Mouse (Mus musculus): ENCODE data around the gene Nos1ap. TPM values are rescaled to one million over a fixed set of nuclear protein-coding genes. Genes with fewer than 3 reads are reported as not detected.

Gene Nos1ap
- total RNA-seq, 2 experiments from 2014 or later = 22.2 to 27.3 TPM

DNA sequence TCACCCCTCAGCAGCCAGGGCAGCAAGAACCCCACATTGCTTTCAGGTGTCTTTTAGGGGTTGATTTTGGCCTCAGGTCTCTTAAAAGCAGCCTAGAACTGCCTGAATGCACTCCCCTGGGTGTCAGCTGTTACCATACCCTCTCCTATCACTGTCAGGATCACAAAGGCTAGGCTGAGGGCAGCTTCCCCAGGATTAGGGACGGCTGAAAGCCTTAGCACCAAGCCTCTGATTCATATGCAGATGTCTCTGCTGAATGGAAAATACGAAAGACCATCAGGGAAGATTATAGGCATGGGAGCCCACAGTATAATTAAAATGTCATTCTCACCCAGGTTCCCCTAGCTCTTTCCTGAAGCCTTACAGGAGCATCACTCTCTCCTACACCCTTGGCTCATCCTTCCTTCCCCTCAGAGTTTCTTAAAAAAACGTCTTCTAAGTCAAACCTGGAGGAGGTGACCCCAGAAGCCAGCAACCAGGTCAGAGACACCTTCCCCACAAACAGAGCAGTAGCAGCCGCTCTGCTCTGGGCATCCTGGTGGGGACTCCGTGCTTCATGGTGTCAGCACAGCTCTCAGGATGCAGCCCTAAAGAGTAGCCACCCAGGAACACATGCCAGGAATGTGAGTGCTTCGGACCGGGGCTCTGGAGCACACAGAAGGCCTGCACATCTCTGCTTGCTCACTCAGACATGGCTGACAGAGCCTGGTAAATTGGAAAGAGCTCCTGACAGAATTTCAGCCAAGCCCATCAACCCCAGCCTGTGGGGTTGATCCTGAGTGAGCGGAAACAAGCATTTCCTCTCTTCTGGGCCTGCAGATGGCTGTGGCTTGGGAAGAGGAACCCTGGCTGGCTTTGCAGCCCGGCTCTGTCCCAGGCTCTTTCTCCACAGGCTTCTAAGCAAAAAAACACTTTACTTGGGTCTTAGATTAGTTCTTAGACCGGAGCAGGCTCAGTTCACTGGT is 111.7 kb downstream of the Nos1ap start:
- intact Hi-C loops (cut with DNase I) = no loop called here
- peak; percentile 17 to 27 for DNase-seq

DNA sequence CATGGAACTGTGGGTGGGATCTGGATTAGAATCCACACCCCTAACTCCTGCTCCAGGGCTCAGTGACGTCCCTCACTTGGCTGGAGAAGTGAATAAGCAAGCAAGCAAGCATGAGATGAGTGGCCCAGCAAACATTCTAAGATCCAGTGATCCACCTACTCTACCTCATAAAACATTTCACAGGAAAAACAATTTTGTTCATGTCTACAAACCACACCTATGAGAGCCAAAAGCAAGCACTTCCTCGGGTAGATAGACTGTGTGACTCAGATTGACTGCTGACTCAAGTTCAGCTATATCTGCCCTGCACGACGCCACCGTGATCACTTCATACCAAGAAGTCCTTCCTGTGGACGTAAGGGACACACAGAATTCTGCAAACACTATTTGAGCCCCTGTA is 116.2 kb downstream of the Nos1ap start:
- intact Hi-C loops (cut with DNase I) = no loop called here

DNA sequence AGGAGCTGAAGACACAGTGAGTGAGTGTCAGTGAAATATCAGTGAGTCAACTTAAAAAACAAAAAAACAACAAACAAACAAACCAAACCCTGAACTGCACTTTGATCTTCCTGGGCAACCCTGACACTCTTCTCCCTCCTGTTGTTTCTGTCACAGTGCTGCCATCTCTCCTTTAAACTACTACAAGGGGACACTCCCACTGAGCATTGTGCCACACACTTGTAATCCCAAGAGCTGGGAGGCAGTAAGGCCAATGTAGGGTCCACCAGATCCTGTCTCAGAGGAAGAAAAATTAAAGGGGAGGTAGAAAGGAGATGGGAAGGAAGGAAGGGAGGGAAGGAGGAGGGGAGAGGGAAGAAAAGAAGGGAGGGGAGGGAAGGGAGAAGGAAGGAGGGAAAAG is 116.8 kb downstream of the Nos1ap start:
- intact Hi-C loops (cut with DNase I) = no loop called here
- DNase-seq = no peak

More for the DNA sequence above, 116.2 kb downstream of the Nos1ap start:
- DNase-seq = no peak

DNA sequence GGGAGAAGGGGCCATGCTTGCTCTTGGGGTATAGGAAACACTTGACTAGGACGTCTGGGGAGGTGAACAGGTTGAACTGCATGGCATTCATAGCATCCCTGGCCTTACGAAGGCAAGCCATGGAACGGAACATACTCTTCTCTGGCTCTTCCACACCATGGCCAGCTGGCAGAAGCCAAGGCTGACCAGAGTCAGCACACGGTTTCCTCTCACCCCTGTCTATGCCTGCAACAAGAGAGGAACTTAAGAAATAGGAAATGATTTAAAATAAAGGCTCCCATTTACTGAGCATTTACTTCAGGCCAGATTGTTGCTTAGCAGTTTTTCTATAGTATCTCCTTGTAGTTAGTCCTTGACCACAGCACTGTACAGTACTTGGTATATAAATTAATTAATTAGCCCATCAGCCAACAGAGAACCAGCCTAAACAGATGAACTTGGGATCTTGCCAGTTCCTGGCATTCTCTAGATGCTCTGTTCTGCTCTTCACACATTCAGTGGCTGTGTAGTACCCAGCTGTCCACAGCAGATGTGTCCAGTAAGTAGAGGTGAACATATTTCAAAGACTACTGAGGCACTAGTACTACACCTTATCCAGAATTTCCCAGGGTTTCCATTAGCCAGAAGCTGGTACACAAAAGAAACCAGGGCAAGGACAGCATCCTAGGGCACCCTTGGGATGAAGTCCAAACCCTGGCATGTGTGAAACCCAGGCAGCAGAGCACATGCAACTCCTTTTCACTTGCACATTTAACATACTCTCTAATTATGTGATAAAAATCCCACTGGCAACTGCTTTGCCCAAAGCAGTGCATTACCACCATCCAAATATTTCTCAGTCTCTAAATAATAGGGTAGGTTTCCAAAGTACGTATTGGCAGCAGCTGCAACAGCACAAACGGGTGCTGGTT is 123.3 kb downstream of the Nos1ap start:
- intact Hi-C loops (cut with DNase I) = no loop called here
- DNase-seq = no peak

DNA sequence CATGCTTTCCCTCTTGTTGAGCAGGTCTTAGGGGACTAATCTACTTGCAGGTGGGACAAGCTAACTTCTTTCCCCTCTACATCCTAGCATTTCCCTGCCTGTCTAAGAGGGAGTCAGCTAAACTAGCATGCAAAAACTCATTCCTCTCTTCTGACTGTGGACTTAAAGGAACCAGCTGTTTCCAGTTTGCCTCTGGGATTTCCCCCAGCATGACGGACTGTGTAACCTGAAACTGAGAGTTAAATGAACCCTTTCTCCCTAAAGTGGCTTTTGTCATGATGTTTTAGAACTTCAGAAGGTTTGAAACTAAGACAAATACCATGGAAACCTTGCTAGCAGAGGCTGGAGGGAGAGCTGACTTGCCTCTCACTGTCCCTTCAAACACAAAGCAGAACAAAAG is 127.5 kb downstream of the Nos1ap start:
- no peak for DNase-seq
- intact Hi-C loops (cut with DNase I) = no loop called here

DNA sequence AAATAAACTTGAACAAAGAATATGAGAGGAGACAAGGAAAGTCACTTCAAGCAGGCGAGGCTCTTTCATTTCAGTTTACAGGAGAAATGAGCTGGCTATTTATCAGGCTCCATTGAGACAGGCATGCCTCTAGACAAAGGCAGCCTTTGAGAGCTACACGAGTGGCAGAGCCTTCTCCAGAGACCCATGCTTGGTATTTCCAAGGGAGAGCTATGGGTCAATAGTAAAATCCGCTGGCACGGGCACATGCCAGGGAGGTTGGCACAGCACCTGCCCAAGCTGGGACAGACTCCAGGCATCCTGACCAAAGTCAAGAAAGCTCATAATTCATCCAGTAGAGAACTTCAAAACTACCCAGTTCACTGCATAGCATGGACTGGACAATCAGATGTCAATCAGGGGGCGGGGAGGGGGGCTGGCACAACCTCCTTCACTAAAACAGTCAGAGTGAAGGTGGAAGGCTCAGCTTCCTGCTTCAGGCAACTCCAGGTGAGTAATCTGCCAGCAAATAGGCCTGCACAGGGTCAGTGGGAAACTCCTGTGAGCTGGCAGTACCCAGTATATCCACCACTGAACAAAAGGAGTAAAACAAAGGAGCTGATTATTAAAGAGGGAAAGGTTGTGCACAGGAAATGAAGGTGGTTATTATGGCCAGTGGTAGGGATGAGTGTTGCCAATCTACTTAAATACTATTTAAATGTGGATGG is 129.6 kb downstream of the Nos1ap start:
- peak; percentile 12 to 19 for DNase-seq
- intact Hi-C loops (cut with DNase I) = no loop called here

DNA sequence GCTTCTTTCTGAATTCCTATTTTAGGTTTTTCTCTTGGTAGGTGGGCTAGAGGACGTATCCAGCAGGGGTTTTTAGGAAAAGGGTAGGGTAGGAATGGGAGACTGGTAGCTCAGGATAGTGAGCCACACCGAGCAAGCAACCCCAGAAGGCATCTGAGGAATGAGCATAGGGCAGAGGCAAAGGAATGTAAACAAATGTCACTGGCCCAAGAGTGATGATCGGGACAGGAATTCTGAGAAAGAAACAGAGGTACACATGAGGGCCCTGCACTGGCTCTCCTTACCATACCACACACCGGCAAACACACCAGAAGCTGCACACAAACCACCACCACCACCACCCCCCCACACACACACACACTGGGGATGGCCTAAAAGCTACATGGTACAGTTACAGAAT is 132.0 kb downstream of the Nos1ap start:
- DNase-seq = no peak
- intact Hi-C loops (cut with DNase I) = no loop called here

DNA sequence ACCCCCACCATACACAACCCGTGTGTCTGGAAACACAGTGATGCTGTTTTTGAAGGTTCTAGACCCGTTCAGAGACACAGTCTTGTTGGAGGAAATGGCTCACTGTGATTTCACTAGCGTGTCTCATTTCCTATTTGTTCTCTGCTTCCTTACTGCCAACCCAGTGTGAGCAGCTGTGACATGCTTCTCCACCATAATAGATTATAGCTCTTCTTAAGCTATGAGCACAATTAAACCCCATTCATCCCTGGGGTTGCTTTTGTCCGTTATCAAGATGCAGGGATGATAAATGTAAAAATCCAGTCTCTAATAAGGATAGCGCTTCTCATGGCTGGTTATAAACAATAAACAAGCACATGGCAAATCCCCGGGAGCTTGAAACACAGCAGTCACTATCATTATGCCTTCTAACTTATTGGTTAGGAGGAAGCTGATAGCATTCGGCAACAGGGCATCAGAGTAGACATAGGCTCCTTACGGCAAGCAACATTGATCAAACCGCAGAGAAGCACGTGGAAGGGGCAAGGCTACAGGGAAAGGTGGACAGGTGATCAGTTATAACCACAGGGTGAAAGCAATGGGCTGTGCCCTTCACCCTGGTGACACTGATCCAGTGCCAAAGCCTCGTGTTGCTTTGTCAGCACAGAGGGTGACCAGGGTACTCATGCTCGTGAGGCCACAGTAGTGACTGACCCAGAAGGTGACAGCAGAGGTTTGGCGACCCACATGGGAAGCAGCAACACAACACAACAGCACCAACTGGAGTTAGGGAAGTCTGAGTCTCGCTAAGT is 133.6 kb downstream of the Nos1ap start:
- intact Hi-C loops (cut with DNase I) = no loop called here
- no peak for DNase-seq

DNA sequence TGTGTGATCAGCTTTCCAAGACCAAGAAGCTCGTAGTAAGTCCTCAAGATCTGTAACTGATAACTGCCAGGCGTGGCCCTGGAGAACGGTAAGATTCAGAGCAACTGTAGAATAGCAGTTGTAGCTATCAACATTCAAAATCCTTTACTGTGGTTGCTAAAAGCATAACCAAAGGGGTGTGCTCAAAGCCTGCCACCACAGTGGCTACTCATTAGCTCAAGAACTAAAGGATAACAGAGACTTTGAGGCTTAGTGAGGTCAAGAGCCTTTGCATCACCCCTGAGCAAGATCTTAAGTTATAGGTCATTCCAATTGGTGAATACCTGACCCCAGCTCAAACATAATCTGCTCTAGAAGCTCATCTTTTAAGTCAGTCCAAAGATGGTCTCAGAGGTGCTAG is 134.3 kb downstream of the Nos1ap start:
- intact Hi-C loops (cut with DNase I) = no loop called here
- no peak for DNase-seq

DNA sequence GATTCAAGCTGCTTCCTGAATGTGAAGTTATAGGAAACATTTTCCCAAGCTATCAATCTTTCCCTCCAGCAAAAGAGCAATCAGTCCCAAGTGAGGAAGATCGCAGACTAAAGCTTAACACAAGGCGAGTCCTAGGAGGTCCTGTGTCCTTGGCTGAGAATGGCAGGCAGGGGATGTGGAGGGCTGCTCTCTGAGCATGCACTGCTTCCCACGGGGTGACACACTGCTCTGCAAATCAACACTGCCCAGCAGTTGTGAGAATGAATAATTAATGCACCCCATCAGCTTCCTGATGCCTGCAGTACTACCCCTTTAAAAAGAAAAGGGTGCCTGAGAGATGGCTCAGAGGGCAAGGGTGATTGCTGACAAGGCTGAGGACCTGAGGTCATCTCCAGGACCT is 136.2 kb downstream of the Nos1ap start:
- intact Hi-C loops (cut with DNase I) = no loop called here
- DNase-seq = no peak

DNA sequence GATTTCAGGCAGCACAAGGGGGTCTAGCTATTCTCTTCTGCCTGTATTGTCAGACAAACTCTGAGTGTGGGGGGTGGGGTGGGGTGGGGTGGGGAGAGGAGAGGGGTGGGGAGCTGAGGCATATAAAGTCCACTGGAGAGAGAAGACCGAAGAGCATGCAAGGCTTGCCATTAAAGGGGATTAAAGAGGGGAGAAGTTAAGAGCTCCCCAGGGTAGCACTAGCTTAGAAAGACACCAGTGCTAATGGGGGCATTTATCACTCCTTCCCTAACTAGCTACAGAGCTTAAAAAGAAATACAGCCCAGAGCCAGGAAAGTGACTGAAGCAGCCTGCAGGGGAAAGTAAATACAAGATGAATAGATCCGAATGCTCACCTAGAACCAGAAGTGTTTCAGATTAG is 141.4 kb downstream of the Nos1ap start:
- intact Hi-C loops (cut with DNase I) = no loop called here
- no peak for DNase-seq

DNA sequence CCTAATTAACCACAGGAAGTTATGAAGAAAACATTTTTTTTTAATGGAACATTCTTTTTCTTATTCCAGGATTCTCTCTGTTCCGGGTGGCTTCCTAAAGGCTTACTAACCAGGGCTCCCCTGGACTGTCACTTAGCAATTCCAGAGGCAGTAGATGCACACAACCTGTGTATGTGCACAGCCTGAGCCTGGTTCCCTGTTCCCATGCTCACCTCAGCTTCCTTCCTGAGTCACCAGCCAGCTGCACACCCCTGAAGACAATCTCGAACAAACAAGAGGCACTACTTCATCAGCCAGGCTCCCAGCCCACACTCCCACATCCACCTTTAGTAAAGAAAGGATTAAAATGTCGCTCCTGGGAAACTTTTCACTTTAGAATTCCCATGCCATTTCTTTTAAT is 144.2 kb downstream of the Nos1ap start:
- DNase-seq = no peak
- intact Hi-C loops (cut with DNase I) = no loop called here

DNA sequence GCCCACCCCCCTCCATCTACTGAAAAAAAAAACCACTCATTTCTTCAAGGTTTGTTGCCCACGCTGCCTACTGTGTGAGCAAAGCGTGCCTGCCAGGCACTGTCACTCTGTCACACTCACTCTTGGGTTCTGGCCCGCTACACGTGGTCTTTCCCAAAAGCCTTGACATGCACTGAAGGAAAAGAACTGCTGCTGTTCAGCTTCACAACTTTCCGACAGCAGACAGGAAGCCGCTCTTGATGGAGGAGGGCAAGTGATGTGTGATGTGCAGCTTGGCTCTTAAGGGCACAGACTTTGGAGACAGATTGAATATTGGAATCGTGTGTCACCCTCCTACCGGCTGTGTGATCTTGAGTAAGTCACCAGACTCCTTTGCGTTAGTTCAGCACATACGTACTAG is 149.3 kb downstream of the Nos1ap start:
- intact Hi-C loops (cut with DNase I) = no loop called here
- DNase-seq = no peak

DNA sequence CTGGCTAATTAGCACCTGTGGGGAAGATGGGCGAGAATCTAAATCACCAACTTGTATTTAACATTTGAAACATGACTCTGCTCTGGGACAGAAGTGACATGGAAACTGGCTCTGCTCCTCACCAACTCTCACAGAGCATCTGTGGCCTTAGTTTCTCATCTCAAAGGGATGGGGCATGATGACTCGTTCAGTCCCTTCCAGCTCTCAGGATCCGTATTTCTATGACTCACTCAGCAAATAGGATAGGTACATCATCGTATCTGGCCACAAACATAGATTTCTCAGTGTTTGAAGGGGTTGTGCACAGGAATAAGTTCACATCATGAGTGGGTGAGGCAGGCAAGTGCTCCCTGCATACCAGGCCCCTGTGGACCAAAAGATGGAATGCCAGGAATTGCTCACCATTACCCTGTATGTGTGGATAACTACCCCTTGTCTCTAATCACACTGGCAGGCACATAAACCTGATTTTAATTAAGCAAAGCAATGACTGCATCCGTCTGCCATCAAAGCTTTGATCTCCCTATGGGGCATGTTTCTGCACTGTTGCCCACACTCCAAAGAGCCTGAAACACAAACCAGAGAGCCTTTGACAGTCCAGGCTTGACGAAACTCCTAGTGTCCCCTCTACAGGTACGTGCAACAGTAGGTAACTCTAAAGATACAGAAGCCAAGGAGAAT is 151.1 kb downstream of the Nos1ap start:
- DNase-seq = no peak
- intact Hi-C loops (cut with DNase I) = no loop called here

DNA sequence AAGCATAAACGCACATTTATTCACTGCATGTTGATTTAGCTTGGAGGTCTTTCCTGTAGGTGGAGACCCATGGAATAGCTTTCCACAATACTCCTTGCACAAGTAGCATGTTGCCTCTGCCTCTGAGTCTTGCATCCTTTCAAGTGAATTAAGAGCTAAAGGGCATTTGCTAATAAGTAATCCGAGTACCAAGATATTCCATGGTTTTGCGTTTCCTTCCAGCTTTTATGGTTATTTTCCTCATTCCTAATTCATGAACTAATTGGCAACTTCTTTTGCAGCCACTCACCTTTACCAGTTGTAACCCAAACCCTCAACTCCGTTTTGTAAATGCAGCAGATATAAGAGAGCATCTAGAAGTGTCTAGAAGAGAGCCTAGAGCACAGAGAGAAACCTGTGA is 155.5 kb downstream of the Nos1ap start:
- intact Hi-C loops (cut with DNase I) = no loop called here
- no peak for DNase-seq

DNA sequence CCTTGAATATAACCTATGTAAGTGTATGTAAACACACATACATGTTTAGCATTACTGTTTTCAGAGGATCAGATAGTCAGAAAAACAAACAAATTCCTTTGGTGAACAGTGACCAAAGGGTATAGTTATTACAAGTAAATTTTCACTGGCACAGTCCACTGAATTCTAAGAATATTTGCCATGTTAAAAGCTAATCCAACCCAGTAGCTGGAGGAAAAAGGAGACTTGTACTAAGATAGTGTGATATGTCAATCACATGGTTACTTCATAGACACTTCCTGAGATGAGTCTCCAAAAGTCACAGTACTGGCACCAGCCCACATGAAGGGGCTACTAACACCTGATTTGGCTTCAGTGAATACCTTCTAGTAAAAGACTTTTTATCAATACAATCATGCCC is 156.0 kb downstream of the Nos1ap start:
- DNase-seq = no peak
- intact Hi-C loops (cut with DNase I) = no loop called here

DNA sequence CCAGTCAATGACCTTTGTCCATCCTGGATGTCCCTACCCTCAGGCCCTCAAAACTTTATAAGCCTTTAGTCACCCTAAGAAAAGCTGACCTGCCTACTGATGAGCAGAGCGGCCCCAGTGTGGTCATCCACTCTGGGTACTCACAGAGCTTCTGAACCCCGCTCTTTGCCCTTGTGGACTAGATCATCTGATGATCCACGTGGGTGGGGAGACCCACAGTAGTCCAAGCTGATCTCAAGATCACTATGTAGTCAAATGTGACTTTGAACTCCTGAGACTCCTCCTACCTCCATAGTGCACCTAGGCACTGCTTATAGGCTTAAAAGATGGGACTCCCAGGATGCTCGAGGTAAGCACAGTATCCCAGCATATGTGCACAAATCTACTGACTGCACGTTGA is 157.4 kb downstream of the Nos1ap start:
- intact Hi-C loops (cut with DNase I) = no loop called here

DNA sequence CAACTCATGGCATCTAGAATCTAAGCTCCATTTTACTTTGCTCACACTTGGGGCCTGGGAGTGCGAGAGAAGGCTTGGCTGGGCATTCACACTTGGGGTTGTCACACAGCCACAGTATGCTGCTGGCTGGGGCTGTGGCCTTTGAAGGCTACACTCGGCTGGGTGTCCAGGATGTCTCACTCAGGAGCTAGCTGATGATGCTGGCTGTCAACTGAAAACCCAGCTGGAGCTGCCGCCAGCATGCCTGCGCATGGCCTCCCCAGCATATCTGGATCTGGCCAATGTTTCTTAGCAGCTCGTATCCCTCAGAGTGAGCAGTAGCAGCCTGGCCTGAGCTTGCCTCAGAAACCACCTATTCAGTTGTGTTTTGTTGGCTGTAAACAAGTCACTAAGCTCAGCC is 158.3 kb downstream of the Nos1ap start:
- intact Hi-C loops (cut with DNase I) = no loop called here
- DNase-seq = peak; percentile 13 to 14

More for the DNA sequence above, 157.4 kb downstream of the Nos1ap start:
- no peak for DNase-seq

DNA sequence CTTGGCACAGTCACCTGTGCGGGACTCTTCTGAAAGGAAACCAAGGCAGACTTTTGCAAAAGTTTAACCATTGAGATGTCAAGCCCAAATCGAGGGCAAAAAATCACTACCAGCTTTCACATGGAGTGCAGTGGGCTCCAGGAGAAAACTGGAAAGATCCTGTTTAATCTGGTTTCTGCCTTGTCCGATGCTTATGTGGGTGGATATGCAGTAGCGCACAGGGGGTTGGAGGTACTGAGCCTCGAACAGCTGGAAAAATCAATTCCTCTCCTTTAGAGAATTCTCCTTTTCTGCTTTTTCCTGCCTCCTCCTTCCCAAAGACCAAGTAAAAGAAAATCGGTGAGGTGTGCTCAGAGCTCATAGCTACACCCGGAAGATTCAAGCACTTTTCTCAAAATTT is 159.0 kb downstream of the Nos1ap start:
- no peak for DNase-seq
- intact Hi-C loops (cut with DNase I) = no loop called here
